Mouse (Mus musculus): ENCODE measurements around the gene Wfdc3.

Gene Wfdc3

GRCm38 (mm10) chr2:164773989-164774364, 28.2 kb upstream of the Wfdc3 start:
- no peak for DNase-seq

GRCm38 (mm10) chr2:164773229-164773988, 27.7 kb upstream of the Wfdc3 start:
- no peak for DNase-seq

GRCm38 (mm10) chr2:164771123-164771522, 25.4 kb upstream of the Wfdc3 start:
- no peak for DNase-seq

GRCm38 (mm10) chr2:164770279-164770678, 24.5 kb upstream of the Wfdc3 start:
- no peak for DNase-seq

GRCm38 (mm10) chr2:164769258-164770037, 23.7 kb upstream of the Wfdc3 start, which contains the start of gene Ube2c:
Gene Ube2c, plus strand, starts transcription at chr2:164769898.
- peak; percentile 99 for DNase-seq

GRCm38 (mm10) chr2:164767812-164768540, 22.2 kb upstream of the Wfdc3 start:
- no peak for DNase-seq

- DNase-seq: no peak
Observed at GRCm38 (mm10) chr2:164765841-164766240, 20.1 kb upstream of the Wfdc3 start.

GRCm38 (mm10) chr2:164762593-164762992, 16.9 kb upstream of the Wfdc3 start:
- DNase-seq: no peak

GRCm38 (mm10) chr2:164761971-164762370, 16.2 kb upstream of the Wfdc3 start:
- no peak for DNase-seq

- DNase-seq: no peak
Observed at GRCm38 (mm10) chr2:164761502-164761901, 15.8 kb upstream of the Wfdc3 start.

- DNase-seq: no peak
Observed at GRCm38 (mm10) chr2:164760059-164760833, 14.5 kb upstream of the Wfdc3 start.

GRCm38 (mm10) chr2:164758692-164759091, 13.0 kb upstream of the Wfdc3 start:
- DNase-seq: no peak

GRCm38 (mm10) chr2:164757841-164758240, 12.1 kb upstream of the Wfdc3 start:
- DNase-seq: no peak

GRCm38 (mm10) chr2:164754800-164755199, 9.1 kb upstream of the Wfdc3 start:
- DNase-seq: no peak

GRCm38 (mm10) chr2:164754105-164754504, 8.4 kb upstream of the Wfdc3 start:
- DNase-seq: no peak

- DNase-seq: no peak
Observed at GRCm38 (mm10) chr2:164752454-164752853, 6.7 kb upstream of the Wfdc3 start.

- DNase-seq: no peak
Observed at GRCm38 (mm10) chr2:164748991-164749390, 3.3 kb upstream of the Wfdc3 start.

GRCm38 (mm10) chr2:164748191-164748590, 2.5 kb upstream of the Wfdc3 start:
- DNase-seq: no peak

- DNase-seq: no peak
Observed at GRCm38 (mm10) chr2:164746693-164747092, 962 bp upstream of the Wfdc3 start.

GRCm38 (mm10) chr2:164744987-164745386, 744 bp downstream of the Wfdc3 start:
- DNase-seq: no peak

GRCm38 (mm10) chr2:164739876-164740275, 5.9 kb downstream of the Wfdc3 start:
- no peak for DNase-seq

GRCm38 (mm10) chr2:164737377-164738090, 8.2 kb downstream of the Wfdc3 start:
- no peak for DNase-seq

All from kidney, postnatal 10 days (tissue).